Mouse (Mus musculus): ENCODE measurements around the gene Npy5r. TPM values are rescaled to one million over a fixed set of nuclear protein-coding genes. Genes with fewer than 3 reads are reported as not detected.

Npy5r gene
- 0.08 TPM in 1 of 2 replicates, not detected in the other for polyA plus RNA-seq (2016; fragmentation: Nextera tagmentation; extraction: Ambion mirVana)

DNA sequence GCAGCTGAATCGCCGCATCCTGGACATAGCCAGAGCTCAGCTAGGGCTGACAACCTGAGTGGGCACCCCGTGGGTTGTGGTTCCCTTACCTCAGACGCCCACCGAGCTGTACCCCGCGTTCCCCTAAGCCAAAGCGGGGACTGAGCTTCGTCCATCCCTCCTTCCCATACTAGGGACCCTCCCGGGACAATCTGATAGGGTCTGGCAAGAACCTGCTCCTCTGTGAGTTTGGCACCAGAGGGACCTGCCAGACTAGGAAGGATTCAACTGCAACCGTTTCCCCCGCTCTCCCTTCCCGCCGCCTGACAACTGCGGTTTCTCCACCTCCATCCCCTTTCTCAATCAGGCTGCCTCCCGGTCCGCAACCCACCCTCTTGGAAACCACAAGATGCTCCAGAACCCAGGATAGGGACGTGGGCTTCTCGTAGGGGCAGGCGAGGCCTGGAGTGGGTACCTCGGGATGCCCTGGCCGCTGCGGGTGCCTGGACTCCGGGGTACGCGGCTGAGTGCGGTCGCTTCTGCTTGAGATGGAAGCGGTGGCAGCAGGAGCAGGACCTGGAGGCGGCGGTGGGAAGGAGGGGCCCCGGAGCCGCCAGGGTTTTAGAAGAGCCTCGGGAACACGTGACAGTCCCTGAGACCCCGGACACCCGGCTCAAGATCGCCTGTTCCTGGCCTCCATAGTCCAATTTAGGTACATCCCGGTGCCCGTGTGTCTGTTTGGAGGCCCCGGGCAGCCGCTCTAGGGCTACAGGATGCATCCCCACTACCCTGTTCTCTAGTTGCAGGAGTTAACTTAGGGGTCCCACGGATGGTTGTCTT is at the start of gene Npy5r:
TSS of gene Npy5r (minus strand) at position 618 of the 819 bp plus-strand sequence.
- Histone ChIP-seq H3K4me3 (peak within 1 kb of the TSS; percentile 55), H3K27ac (ENCODE audit: poor library complexity, severe bottlenecking) (no peak within 1 kb of the TSS), H3K4me2 (peak within 1 kb of the TSS; percentile 95), H3K9ac (peak within 1 kb of the TSS; percentile 58), H3K27me3 (replicated peaks) (peaks cover 35% of the 10 kb centered on the region), H3K9me3 (replicated peaks) (no peaks in the 10 kb centered on the region), H3K4me1 (replicated peaks) (peaks cover 9% of the 10 kb centered on the region), H3K36me3 (no peaks in the 10 kb centered on the region)
- WGBS: 3% methylated on average over 43 of the region's 43 CpGs
- ATAC-seq (ENCODE audit: insufficient number of reproducible peaks, low FRiP score): no peak

- ATAC-seq (ENCODE audit: insufficient number of reproducible peaks, low FRiP score): no peak
- Histone ChIP-seq H3K27ac (ENCODE audit: poor library complexity, severe bottlenecking) (no peak overlapping the region), H3K27me3 (replicated peaks) (no peaks in the 10 kb centered on the region), H3K9me3 (replicated peaks) (no peaks in the 10 kb centered on the region), H3K4me1 (replicated peaks) (no peaks in the 10 kb centered on the region), H3K4me2 (no peak overlapping the region), H3K9ac (no peak overlapping the region), H3K36me3 (no peaks in the 10 kb centered on the region), H3K4me3 (no peak overlapping the region)
- 46% methylated on average over 5 of the region's 5 CpGs for WGBS
Measured at GRCm38 (mm10) chr8:66731957-66732356, 44.0 kb upstream of the Npy5r start.

- H3K36me3 ChIP-seq: no peaks in the 10 kb centered on the region
- no peaks in the 10 kb centered on the region for H3K27me3 ChIP-seq (replicated peaks)
- no peak overlapping the region for H3K4me2 ChIP-seq
- no peaks in the 10 kb centered on the region for H3K9me3 ChIP-seq (replicated peaks)
- no peak overlapping the region for H3K4me3 ChIP-seq
- WGBS: 39% methylated on average over 7 of the region's 7 CpGs
- no peak overlapping the region for H3K9ac ChIP-seq
- H3K27ac ChIP-seq (ENCODE audit: poor library complexity, severe bottlenecking): no peak overlapping the region
- H3K4me1 ChIP-seq (replicated peaks): 0 out of 2 replicates have a peak, but pooled peaks cover 2% of the 10 kb centered on the region
- no peak for ATAC-seq (ENCODE audit: insufficient number of reproducible peaks, low FRiP score)
Measured at GRCm38 (mm10) chr8:66729446-66729845, 41.5 kb upstream of the Npy5r start.

DNA sequence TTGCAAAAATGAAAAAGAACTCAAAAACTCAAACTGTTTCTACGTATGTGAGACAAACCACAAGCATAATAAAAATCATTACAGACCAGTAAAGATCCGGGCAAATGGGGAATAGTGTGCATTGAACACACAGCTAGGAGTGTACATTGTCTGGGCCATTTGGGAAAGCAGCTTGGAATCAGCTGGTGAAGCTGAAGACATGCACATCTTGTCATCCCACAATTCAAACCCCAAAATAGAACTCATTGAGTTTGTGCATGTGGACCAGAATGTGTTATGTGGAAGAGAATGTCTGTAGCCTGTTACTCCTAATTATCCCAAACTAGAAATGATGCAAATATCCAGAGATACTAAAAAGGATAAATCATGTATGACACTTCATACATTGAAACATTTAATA is 34.9 kb upstream of the Npy5r start:
- no peaks in the 10 kb centered on the region for H3K36me3 ChIP-seq
- no peaks in the 10 kb centered on the region for H3K9me3 ChIP-seq (replicated peaks)
- no peak overlapping the region for H3K4me2 ChIP-seq
- no peak for ATAC-seq (ENCODE audit: insufficient number of reproducible peaks, low FRiP score)
- H3K27ac ChIP-seq (ENCODE audit: poor library complexity, severe bottlenecking): no peak overlapping the region
- no peaks in the 10 kb centered on the region for H3K27me3 ChIP-seq (replicated peaks)
- H3K4me1 ChIP-seq (replicated peaks): 0 out of 2 replicates have a peak, but pooled peaks cover 5% of the 10 kb centered on the region
- WGBS: 76% methylated on average over 2 of the region's 2 CpGs
- no peak overlapping the region for H3K9ac ChIP-seq
- H3K4me3 ChIP-seq: no peak overlapping the region

- H3K4me3 ChIP-seq: no peak overlapping the region
- H3K4me1 ChIP-seq (replicated peaks): no peaks in the 10 kb centered on the region
- H3K27ac ChIP-seq (ENCODE audit: poor library complexity, severe bottlenecking): no peak overlapping the region
- H3K9me3 ChIP-seq (replicated peaks): no peaks in the 10 kb centered on the region
- H3K36me3 ChIP-seq: no peaks in the 10 kb centered on the region
- H3K4me2 ChIP-seq: no peak overlapping the region
- WGBS: 84% methylated on average over 7 of the region's 7 CpGs
- no peaks in the 10 kb centered on the region for H3K27me3 ChIP-seq (replicated peaks)
- ATAC-seq (ENCODE audit: insufficient number of reproducible peaks, low FRiP score): no peak
- no peak overlapping the region for H3K9ac ChIP-seq
Measured at GRCm38 (mm10) chr8:66714324-66714975, 26.5 kb upstream of the Npy5r start.

GRCm38 (mm10) chr8:66698782-66699181 is 10.9 kb upstream of the Npy5r start:
- H3K9ac ChIP-seq: no peak overlapping the region; the same call in 1 of the 2 replicates
- H3K4me1 ChIP-seq (replicated peaks): peaks cover 14% of the 10 kb centered on the region; the same call in 1 of the 2 replicates
- H3K4me2 ChIP-seq: peak overlapping the region; percentile 90
- ATAC-seq (ENCODE audit: insufficient number of reproducible peaks, low FRiP score): no peak
- 36% methylated on average over 7 of the region's 7 CpGs for WGBS
- no peak overlapping the region for H3K27ac ChIP-seq (ENCODE audit: poor library complexity, severe bottlenecking)
- no peaks in the 10 kb centered on the region for H3K36me3 ChIP-seq
- H3K4me3 ChIP-seq: peak overlapping the region; percentile 53
- H3K9me3 ChIP-seq (replicated peaks): no peaks in the 10 kb centered on the region
- H3K27me3 ChIP-seq (replicated peaks): peaks cover 4% of the 10 kb centered on the region

DNA sequence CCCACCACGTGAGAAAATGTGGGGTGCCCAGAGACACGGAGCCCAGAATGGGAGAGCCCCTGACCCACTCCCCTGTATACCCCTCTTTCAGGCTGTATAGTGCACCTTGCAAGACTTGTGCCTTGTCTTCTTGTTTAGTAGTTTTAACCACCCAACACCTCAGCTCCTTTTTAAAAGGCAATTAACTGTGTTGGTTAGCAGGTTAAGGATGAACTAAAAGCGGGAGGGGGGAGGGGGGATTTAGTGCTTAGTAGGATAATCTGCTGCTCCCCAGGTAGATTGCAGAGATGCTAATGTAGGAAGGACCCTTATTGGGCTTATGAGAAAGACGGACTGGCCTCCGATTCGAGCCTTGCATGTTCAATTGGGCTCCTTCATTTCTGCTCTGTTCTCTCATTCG is 10.1 kb upstream of the Npy5r start:
- Histone ChIP-seq H3K4me1 (replicated peaks) (peaks cover 14% of the 10 kb centered on the region; the same call in 1 of the 2 replicates), H3K27me3 (replicated peaks) (peaks cover 4% of the 10 kb centered on the region), H3K4me2 (peak overlapping the region; percentile 90), H3K9ac (peak overlapping the region; percentile 36; the same call in 1 of the 2 replicates), H3K36me3 (no peaks in the 10 kb centered on the region), H3K27ac (ENCODE audit: poor library complexity, severe bottlenecking) (no peak overlapping the region), H3K9me3 (replicated peaks) (no peaks in the 10 kb centered on the region), H3K4me3 (peak overlapping the region; percentile 53)
- ATAC-seq (ENCODE audit: insufficient number of reproducible peaks, low FRiP score): no peak
- WGBS: 8% methylated on average over 7 of the region's 7 CpGs

DNA sequence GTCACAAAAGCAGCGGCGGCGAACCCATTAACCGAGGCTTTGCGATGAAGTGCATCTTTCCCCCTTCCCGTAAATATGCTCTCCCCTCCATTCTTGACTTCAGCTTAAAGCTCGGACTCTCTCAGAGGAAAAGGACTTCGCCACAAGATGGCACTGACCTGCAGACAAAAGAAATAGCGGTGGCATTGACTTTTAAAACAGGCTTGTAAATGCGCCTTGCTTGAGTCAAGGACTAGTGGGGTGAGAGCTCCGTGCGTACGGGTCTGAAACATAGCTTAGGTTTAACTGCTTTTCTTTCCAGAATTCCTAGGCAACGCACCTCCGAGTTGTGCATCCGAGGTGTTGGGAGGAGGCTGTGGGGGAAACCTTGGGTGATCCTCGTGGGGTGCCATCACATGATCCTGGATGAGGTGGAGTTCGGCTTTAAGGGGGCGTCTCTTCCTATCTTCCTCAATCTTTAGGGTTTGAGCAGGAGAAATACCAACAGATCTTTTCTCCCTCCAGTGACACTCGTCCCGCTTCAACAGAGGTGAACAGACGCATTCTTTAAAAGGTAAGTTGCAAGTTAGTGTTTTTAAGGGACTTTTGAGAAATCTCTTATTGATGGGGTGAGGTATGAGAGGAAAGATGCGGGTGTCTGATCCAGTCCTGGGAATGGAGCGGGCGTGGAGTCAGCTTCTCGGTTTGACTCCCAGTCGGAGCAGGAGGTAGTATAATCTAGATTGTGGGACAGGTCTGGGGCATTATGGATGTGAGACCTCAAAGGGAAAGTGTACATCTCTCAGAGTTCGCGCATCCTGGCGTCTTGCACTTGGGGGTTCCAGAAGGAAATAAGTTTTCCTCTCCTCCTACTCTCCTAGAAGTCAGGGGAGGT is 9.3 kb upstream of the Npy5r start, which contains the start of gene Npy1r:
TSS of gene Npy1r (plus strand) at position 223 of the 874 bp plus-strand sequence.
- no peak for ATAC-seq (ENCODE audit: insufficient number of reproducible peaks, low FRiP score)
- H3K4me3 ChIP-seq: peak within 1 kb of the TSS; percentile 53
- peaks cover 14% of the 10 kb centered on the region; the same call in 1 of the 2 replicates for H3K4me1 ChIP-seq (replicated peaks)
- no peaks in the 10 kb centered on the region for H3K36me3 ChIP-seq
- WGBS: 1% methylated on average over 30 of the region's 30 CpGs
- H3K9ac ChIP-seq: peak within 1 kb of the TSS; percentile 65
- H3K27me3 ChIP-seq (replicated peaks): peaks cover 4% of the 10 kb centered on the region
- H3K4me2 ChIP-seq: peak within 1 kb of the TSS; percentile 90
- H3K9me3 ChIP-seq (replicated peaks): no peaks in the 10 kb centered on the region
- no peak within 1 kb of the TSS for H3K27ac ChIP-seq (ENCODE audit: poor library complexity, severe bottlenecking)

DNA sequence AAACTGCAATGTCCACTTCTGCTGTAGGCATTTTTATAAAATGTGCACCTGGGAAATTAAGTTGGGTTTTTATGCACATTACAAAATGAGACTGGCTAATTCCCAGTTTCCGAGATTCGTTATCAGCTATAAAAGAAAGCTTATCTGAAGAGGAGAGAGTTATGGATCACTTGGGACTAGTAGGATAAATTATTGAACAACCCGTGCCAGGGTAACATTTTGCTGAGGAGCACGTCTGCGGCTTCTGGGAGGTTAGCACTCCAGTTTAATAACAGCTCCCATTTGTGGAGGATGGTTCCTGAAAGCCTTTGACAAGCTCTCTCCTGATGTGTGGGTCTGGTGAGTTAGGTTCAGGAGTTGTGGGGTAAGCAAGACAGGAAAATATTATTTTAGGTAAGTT is 2.5 kb upstream of the Npy5r start:
- H3K4me3 ChIP-seq: no peak overlapping the region
- H3K36me3 ChIP-seq: no peaks in the 10 kb centered on the region
- ATAC-seq (ENCODE audit: insufficient number of reproducible peaks, low FRiP score): no peak
- H3K4me2 ChIP-seq: no peak overlapping the region
- no peak overlapping the region for H3K27ac ChIP-seq (ENCODE audit: poor library complexity, severe bottlenecking)
- no peak overlapping the region for H3K9ac ChIP-seq
- H3K4me1 ChIP-seq (replicated peaks): peaks cover 9% of the 10 kb centered on the region
- peaks cover 35% of the 10 kb centered on the region for H3K27me3 ChIP-seq (replicated peaks)
- WGBS: 74% methylated on average over 5 of the region's 5 CpGs
- no peaks in the 10 kb centered on the region for H3K9me3 ChIP-seq (replicated peaks)

DNA sequence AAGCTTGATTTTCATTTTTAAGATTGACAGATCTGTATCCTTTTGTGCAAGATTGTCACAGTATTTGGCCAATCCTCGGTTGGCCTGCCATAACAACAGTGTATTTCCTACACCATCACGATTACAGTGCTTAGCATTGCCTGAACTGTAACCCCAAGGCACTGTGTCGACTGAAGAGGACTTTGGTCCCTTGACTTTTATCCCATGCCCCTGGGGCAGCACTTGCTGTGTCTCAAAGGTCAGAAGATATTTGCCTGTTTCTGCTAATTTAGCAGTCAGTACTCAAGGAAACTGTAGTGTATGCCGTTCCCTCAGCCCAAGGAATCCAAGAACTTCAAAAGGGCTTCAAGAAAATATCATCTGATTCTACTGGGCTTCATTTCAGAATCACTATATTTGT is 871 bp upstream of the Npy5r start:
- no peak overlapping the region for H3K4me3 ChIP-seq
- peaks cover 9% of the 10 kb centered on the region for H3K4me1 ChIP-seq (replicated peaks)
- no peaks in the 10 kb centered on the region for H3K9me3 ChIP-seq (replicated peaks)
- WGBS: 61% methylated on average over 4 of the region's 4 CpGs
- ATAC-seq (ENCODE audit: insufficient number of reproducible peaks, low FRiP score): no peak
- H3K27ac ChIP-seq (ENCODE audit: poor library complexity, severe bottlenecking): no peak overlapping the region
- no peaks in the 10 kb centered on the region for H3K36me3 ChIP-seq
- no peak overlapping the region for H3K9ac ChIP-seq
- no peak overlapping the region for H3K4me2 ChIP-seq
- H3K27me3 ChIP-seq (replicated peaks): peaks cover 35% of the 10 kb centered on the region
